Mouse (Mus musculus): Measurements from ENCODE around the gene Ubash3b.

Ubash3b gene

DNA sequence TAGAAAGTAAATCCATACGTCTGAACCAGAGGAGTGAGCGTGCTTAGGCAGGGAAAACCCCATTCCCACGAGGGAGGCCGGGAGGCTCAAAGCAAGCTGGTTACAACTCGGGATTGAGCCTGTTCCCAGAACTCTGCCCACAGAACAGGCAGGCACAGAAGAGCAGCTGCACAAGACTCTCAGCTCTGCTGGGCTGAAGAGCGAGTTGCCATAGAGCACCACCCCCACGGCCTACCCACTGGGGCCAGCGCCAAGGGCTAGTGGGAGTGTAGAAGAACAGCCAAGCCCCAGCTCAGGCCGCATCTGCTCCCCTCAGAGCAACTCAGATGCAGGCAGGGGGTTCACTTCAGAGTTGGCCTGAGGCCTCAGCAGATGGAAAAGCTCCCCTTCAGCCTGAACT is 107.3 kb downstream of the Ubash3b start:
- no peak for DNase-seq (ENCODE audit: low spot score in 2 of 2)

GRCm38 (mm10) chr9:41053478-41053877 is 108.0 kb downstream of the Ubash3b start:
- no peak for DNase-seq (ENCODE audit: low spot score in 2 of 2)

DNA sequence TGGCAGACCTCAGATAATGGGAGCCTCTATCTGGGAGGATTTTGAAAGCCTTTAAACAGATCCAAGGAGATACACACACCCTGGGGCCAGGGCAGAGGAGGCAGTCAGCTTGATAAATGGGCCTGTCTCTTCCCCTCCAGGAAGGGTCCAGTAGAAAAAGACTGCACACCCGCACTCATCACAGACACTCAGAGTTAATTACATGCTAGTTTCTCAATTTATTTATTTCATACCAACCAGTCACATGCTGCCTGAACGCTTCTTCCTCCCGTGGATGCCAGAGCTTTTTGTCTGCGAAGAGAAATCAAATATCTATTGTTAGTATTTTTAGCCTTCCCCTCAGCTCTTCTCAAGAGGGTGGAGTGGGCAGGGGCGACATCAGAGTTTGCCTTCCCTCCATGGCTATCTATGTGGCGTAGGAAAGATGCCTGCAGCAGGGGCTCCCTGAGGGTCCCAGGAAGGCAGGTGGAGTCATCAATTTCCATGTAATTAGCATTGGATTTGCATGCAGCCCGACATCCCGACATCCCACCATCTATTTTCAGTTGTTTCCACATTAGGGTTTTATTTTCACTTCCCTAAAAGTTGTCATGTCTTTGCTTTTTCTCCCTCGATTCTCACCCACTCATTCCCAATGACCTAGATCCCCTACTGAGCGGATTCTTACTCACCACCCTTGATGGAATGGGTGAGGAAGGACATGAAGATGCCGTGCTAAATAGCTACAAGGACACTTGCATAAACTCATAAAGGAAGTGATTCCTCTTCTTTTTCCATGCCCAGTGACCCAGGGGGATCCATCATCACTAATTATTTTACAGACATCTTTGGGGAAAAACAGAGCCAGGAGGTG is 110.2 kb downstream of the Ubash3b start:
- no peak for DNase-seq (ENCODE audit: low spot score in 2 of 2)

DNA sequence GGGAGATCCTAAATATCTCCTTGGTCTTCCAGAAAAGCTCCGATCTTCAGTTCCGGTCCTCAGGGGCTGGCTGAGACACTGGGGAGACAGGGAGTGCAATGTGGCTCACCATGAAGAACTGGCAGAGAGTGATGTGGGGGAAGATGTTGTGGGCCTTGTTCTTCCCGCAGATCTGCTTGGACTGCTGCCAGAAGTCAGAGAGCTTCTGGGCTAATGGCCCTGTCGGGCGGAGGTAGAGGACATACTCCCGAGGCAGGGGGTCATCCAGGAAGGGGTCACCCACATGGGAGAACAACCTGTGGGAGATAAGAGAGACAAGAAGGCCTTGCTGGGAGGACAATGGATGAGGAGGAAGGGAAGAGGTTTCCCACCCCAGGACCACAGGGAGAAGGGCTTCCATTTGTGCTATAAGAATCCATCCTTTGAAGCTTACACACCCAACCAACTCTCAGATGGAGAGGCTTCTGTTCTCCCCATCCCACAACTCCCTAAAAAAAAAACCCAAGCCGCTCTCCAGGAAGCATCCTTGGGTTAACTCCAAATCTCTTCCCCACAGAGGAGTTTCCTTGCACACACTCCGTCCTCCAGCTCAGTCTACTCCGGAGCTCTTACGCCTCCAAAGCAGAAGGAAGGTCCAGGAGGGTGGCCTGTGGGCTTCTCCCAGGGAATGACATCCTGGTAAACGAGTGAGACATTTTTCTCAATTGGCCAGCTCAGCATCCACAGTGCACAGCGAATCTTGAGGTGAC is 111.0 kb downstream of the Ubash3b start:
- DNase-seq (ENCODE audit: low spot score in 2 of 2): no peak

DNA sequence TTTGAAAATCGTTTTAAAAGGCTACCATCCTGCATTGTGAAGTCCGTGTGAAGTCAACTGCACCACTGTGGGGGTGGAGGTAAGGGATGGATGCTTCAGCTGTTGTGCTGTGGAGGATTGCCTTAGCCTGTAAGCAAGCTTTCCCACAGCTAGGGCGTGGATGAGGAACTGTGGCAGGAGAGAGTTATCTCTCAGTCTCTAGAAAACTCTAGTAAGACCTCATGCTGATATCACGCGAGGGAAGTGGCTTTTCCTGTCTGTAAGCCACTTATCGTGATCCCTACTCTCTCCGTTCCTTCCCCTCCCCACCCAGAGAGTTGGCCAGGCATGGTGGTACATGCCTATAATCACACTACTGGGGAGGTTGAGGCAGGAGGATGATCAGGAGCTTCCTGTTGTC is 112.2 kb downstream of the Ubash3b start:
- no peak for DNase-seq (ENCODE audit: low spot score in 2 of 2)

DNA sequence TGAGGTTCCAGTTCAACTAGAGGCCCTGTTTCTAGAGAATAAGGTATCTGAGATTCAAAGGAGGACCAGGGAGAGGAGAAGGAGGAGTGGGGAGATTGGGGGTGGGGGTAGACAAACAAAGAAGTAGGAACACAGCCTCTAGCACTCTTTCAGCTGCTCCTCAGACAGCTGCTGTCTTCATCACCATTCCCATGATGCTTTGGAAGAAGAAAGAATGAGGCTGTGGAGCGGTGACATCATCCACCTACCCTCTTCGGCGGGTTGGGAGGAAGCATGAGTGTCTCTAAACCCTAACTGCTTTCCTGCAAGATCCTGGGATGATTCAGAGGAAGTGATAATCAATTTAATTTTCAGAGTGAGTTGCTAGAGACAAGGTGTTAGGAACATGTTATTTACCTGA is 112.7 kb downstream of the Ubash3b start:
- no peak for DNase-seq (ENCODE audit: low spot score in 2 of 2)

DNA sequence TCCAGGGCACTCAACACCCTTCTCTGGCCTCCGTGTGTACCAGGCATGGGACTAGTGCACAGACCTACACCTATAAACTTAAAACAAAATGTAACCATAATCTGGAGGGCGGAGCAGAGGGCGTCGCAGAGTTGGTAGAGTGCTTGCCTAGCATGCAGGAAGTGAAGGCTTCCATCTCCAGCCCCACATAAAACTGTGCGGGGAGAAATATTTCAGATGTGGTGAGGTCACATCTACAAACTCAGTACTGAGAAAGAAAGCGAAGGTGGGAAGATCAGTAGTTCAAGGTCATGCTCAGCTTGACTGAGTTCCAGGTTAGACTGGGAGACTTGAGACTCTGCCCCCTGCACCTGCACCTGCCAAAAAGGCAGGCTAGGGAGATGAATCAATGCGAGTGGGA is 113.3 kb downstream of the Ubash3b start:
- no peak for DNase-seq (ENCODE audit: low spot score in 2 of 2)

- no peak for DNase-seq (ENCODE audit: low spot score in 2 of 2)
Measured at GRCm38 (mm10) chr9:41047654-41048053, 113.8 kb downstream of the Ubash3b start.

DNA sequence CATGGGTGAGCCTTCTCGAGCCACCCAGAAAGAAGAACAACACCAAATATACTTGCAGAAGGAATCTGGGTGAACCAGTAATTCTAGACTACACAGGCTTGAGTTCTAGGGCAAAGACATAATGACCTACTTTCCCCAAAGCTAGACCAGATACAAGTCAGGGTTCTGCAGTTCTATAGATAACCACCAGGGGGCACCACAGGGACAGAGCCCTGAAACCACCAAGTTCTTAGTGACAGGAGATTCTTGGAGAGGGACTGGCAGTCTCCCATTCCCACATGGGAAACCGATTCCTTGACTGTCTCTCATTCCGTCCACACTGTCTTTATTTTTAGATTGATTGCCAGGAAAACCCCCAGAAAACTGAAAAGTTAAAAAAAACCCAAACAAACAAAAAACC is 116.9 kb downstream of the Ubash3b start:
- peak; percentile 66 to 84 for DNase-seq (ENCODE audit: low spot score in 2 of 2)

- DNase-seq (ENCODE audit: low spot score in 2 of 2): no peak
Measured at GRCm38 (mm10) chr9:41043641-41044040, 117.9 kb downstream of the Ubash3b start.

- DNase-seq (ENCODE audit: low spot score in 2 of 2): no peak
Measured at GRCm38 (mm10) chr9:41041404-41041803, 120.1 kb downstream of the Ubash3b start.

GRCm38 (mm10) chr9:41038150-41038664 is 123.3 kb downstream of the Ubash3b start:
- DNase-seq (ENCODE audit: low spot score in 2 of 2): no peak

GRCm38 (mm10) chr9:41031590-41032489 is 129.7 kb downstream of the Ubash3b start:
- no peak for DNase-seq (ENCODE audit: low spot score in 2 of 2)

DNA sequence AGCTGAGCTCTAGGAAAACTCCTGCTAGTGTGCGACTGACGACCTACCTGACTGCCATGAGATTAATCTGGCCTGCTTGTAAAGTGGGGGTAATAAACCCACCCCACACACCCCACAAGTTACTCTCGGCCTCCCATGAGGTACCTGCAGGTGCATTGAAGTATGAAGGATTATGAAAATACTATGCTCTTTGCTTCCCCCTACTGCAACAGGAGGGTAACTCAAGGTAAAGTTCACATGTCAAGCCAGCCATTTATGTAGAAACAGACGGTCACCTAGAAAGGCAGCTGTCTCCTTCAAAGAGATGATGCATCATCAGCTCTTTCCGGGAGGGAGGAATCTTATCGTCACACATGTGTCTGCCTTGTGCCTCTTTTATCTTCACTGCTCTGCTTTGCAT is 131.7 kb downstream of the Ubash3b start:
- DNase-seq (ENCODE audit: low spot score in 2 of 2): peak in 1 of 2 experiments; percentile 26

DNA sequence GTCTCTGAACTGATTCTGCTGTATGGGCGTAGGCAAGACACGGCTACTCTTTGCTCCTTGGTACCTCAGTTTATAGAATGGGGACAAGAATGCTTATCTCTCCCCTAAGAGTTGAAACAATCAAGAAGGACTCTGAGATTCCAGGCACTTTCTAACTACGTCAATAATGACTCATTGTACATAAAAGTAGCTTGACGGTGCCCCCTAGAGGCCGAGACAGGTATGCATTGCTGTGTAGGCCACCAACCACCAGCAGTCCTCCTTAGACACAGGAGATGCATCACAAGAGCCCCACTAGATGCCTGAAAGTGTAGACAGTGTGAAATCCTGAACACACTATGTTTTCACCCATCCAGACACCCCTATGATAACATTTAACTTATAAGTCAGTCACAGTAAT is 133.0 kb downstream of the Ubash3b start:
- DNase-seq (ENCODE audit: low spot score in 2 of 2): peak; percentile 26 to 58

- no peak for DNase-seq (ENCODE audit: low spot score in 2 of 2)
Measured at GRCm38 (mm10) chr9:41021690-41022089, 139.8 kb downstream of the Ubash3b start.

DNA sequence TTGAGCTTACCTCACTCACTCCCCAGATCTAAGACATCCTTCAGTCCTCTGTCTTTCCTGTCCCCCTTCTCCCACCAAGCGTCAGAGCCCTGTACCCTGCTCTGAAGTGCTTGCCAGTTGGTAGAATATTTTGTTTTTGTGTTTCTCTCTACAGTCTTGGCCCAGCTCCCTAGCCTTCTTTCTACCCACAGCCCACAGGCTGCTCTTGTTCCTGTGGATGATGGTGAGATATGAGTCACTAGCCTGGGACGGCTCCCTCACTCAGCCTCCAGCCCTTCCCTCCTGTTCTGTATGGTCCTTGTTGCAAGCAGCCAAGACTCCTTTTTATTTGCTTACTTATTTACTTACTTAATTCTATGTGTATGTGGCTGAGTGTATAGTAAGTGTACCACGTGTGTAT is 141.0 kb downstream of the Ubash3b start:
- no peak for DNase-seq (ENCODE audit: low spot score in 2 of 2)

DNA sequence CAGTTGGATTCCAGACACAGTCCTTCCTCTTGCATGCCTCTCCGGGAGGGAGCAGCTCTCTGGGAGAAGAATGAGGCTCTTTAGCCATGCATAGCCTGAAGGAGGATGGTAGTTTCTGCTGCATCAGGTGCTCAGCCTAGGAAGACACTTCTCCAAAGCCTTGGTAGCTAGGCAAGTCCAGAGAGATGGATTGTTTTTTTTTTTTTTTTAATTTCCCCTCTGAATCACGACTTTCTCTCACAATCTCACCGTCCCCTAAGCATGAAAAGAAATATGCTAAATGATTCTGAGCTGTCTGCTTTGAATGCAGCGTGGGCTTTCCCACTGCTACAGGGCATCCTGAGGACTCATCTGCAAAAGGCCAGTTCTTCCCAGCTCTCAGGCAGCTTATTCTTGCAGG is 147.0 kb downstream of the Ubash3b start:
- no peak for DNase-seq (ENCODE audit: low spot score in 2 of 2)

DNA sequence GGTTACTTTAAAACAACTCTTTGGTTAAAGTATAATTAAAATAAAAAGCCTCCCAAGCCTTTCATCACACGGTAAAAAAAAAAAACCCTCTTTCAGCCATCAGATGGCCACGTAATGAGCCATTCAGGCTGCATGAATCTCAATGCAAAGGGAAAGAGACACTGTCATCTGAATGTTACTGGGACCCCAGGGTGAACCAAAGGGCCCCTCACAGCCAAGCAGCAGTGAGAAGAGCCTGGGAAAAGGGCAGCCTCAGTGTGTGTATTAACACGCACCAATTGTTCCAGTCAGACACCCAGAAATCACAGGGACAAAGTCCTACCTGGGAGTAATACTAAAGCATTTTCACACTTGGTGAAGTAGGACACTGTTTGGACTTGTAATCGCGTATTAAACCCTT is 149.0 kb downstream of the Ubash3b start:
- DNase-seq (ENCODE audit: low spot score in 2 of 2): no peak

GRCm38 (mm10) chr9:41011512-41012436 is 149.7 kb downstream of the Ubash3b start:
- no peak for DNase-seq (ENCODE audit: low spot score in 2 of 2)

DNA sequence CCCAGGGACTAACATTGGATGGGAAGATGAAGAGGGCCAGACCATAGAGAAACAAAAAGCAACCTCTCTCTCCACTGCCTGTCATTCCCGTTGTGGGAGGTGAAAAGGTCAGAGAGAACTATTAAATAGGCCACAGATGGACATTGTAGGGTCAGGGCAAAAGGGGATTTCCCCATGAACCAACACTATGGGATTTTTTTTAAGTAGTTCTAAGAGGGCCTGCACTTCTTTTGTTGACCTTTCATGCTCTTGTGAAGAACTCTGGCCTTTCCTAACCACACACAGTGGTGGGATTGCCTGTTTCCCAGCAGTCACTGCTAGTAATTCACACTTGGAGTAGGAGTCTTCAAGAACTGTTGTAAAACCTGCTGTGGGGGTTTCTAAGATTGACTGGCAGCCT is 153.7 kb downstream of the Ubash3b start:
- DNase-seq (ENCODE audit: low spot score in 2 of 2): no peak
